Comparison of ENCODE assay signal across 9 mouse cellular contexts in the genomic region with DNA sequence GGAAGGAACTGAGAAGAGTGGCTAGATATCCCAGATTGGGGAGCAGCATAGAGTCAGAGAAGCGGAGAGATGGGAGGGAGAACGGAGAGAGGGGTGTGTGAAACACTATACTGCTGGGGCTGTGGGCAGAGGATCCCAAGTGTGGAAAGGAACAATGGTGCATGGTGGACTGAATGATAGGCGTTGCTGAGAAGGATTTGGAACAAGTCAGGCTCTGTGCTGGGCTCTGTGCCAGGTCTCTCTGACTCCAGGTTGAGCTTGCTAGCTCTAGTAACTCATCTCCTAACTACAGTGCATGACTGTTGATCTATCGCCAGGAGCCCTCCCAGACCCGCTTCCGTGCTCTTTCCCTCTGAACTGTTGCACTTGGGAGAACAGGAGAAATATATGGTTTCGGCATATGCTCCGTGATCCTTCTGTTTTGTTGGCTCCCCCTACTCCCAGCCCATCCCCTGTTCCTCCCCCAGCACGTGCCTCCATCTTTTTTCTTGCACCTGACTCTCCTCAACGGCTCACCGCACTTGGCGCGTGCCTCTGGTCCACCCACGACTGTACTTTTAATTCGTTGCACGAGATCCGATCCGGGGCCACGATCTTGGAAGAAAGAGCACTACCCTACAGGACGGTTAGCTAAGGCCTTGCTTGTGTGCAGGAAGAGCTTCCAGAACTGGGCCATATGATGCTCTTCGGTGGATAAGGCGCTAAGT. TPM values are rescaled to one million over a fixed set of nuclear protein-coding genes. Genes with fewer than 3 reads are reported as not detected.
DNase-seq lines count a peak whose midpoint lies in the region; ATAC-seq and TF ChIP-seq lines count a peak whose summit lies in the region.
"Had no signal": no experiment of that assay in that cellular context is flagged by ENCODE, and none has a peak within 500 bp of the region (broad histone marks: within the 10 kb centered on the region; RNA-seq: fewer than 3 reads in every experiment).

A gene (plus strand): TSS at position 584 of the 707 bp plus-strand sequence.

- WGBS in limb, embryonic 11.5 days: 86% methylated on average over 22 of the region's 22 CpGs
- WGBS in limb, embryonic 10.5 days: 90% methylated on average over 22 of the region's 22 CpGs
- 84% methylated on average over 22 of the region's 22 CpGs for WGBS in forebrain, embryonic 13.5 days
- 85% methylated on average over 22 of the region's 22 CpGs for WGBS in midbrain, postnatal 0 days

- no peak for DNase-seq in limb, embryonic 11.5 days (ENCODE audit: low spot score)
- no peak for DNase-seq in limb, embryonic 10.5 days (ENCODE audit: low spot score)
- DNase-seq in brain, embryonic 14.5 days (ENCODE audit: low read depth): peak; percentile 50
- DNase-seq in kidney, adult 8-10 months: peak; percentile 54 to 80
- DNase-seq in midbrain, postnatal 0 days (ENCODE audit: low spot score): peak; percentile 24
- DNase-seq in left cerebral cortex, postnatal 36 days (ENCODE audit: low spot score in 2 of 2): no peak
- no peak for DNase-seq in thymus, postnatal 25 days

- no peak within 1 kb of the TSS for H3K4me3 ChIP-seq in limb, embryonic 11.5 days (ENCODE audit: low read depth, low read length)
- no peak within 1 kb of the TSS for H3K4me3 ChIP-seq in limb, embryonic 10.5 days
- H3K4me3 ChIP-seq in forebrain, embryonic 13.5 days: peak within 1 kb of the TSS; percentile 19; the same call in 1 of the 2 replicates
- H3K4me3 ChIP-seq in midbrain, postnatal 0 days (ENCODE audit: low read depth, low read length): peak within 1 kb of the TSS; percentile 24; the same call in 1 of the 2 replicates

- no peak for TF ChIP-seq POLR2A in brain, embryonic 14.5 days (IDR thresholded peaks at IDR 0.05; ENCODE audit: borderline replicate concordance, extremely low read depth, insufficient read depth, insufficient read length, poor library complexity, severe bottlenecking)

- H3K9me3 ChIP-seq in limb, embryonic 11.5 days (ENCODE audit: control insufficient read depth, low read length): no peaks in the 10 kb centered on the region
- no peaks in the 10 kb centered on the region for H3K9me3 ChIP-seq in limb, embryonic 10.5 days (replicated peaks)
- H3K9me3 ChIP-seq in forebrain, embryonic 13.5 days (replicated peaks): no peaks in the 10 kb centered on the region
- no peaks in the 10 kb centered on the region for H3K9me3 ChIP-seq in midbrain, postnatal 0 days (ENCODE audit: low read length)

- H3K27me3 ChIP-seq in limb, embryonic 11.5 days (ENCODE audit: control insufficient read depth, insufficient read depth, low read length): no peaks in the 10 kb centered on the region
- H3K27me3 ChIP-seq in limb, embryonic 10.5 days (ENCODE audit: low read depth, poor library complexity, severe bottlenecking): peaks cover 13% of the 10 kb centered on the region
- no peaks in the 10 kb centered on the region for H3K27me3 ChIP-seq in forebrain, embryonic 13.5 days
- no peaks in the 10 kb centered on the region for H3K27me3 ChIP-seq in midbrain, postnatal 0 days (ENCODE audit: insufficient read depth, low read length)

- H3K4me2 ChIP-seq in limb, embryonic 11.5 days (ENCODE audit: low read depth, severe bottlenecking): 0 out of 2 replicates have a peak within 1 kb of the TSS, but pooled peaks have one; percentile 16
- H3K4me2 ChIP-seq in forebrain, embryonic 13.5 days: peak within 1 kb of the TSS; percentile 52
- H3K4me2 ChIP-seq in midbrain, postnatal 0 days (ENCODE audit: low read depth, low read length, poor library complexity, severe bottlenecking): peak within 1 kb of the TSS; percentile 68

- H3K4me1 ChIP-seq in limb, embryonic 11.5 days (ENCODE audit: control insufficient read depth, insufficient read depth, low read length): no peaks in the 10 kb centered on the region
- 0 out of 2 replicates have a peak, but pooled peaks cover 4% of the 10 kb centered on the region for H3K4me1 ChIP-seq in limb, embryonic 10.5 days
- peaks cover 5% of the 10 kb centered on the region for H3K4me1 ChIP-seq in forebrain, embryonic 13.5 days
- H3K4me1 ChIP-seq in midbrain, postnatal 0 days (ENCODE audit: insufficient read depth, low read length): no peaks in the 10 kb centered on the region

- H3K9ac ChIP-seq in limb, embryonic 11.5 days (ENCODE audit: low read length): no peak within 1 kb of the TSS
- H3K9ac ChIP-seq in forebrain, embryonic 13.5 days: no peak within 1 kb of the TSS
- H3K9ac ChIP-seq in midbrain, postnatal 0 days (replicated peaks; ENCODE audit: low read length, poor library complexity, severe bottlenecking): no peak within 1 kb of the TSS

- TF ChIP-seq CTCF in brain, embryonic 14.5 days (IDR thresholded peaks at IDR 0.05; ENCODE audit: borderline replicate concordance, extremely low read depth, insufficient read depth, insufficient read length): no peak
- TF ChIP-seq CTCF in midbrain, postnatal 0 days (IDR thresholded peaks at IDR 0.05): no peak

- no peak for ATAC-seq in limb, embryonic 11.5 days (ENCODE audit: insufficient number of reproducible peaks, low FRiP score, low TSS enrichment, low read depth)
- peak; percentile 19; the same call in 1 of the 2 replicates for ATAC-seq in forebrain, embryonic 13.5 days
- no peak for ATAC-seq in midbrain, postnatal 0 days (ENCODE audit: low FRiP score)

- intact Hi-C loops in left cerebral cortex, postnatal 36 days (cut with DNase I): loop anchor here (5.0 to 10.0 kb wide), 4 partner anchors 123 to 656 kb away; a partner anchor contains a TSS

- no peaks in the 10 kb centered on the region for H3K36me3 ChIP-seq in limb, embryonic 11.5 days (ENCODE audit: control insufficient read depth, insufficient read depth, low read length)
- no peaks in the 10 kb centered on the region for H3K36me3 ChIP-seq in limb, embryonic 10.5 days
- no peaks in the 10 kb centered on the region for H3K36me3 ChIP-seq in forebrain, embryonic 13.5 days (ENCODE audit: poor library complexity, severe bottlenecking)
- H3K36me3 ChIP-seq in midbrain, postnatal 0 days (ENCODE audit: insufficient read depth, low read length): no peaks in the 10 kb centered on the region

- no peak within 1 kb of the TSS for H3K27ac ChIP-seq in limb, embryonic 11.5 days (replicated peaks; ENCODE audit: low read depth, low read length)
- H3K27ac ChIP-seq in limb, embryonic 10.5 days: no peak within 1 kb of the TSS
- H3K27ac ChIP-seq in forebrain, embryonic 13.5 days: no peak within 1 kb of the TSS
- no peak within 1 kb of the TSS for H3K27ac ChIP-seq in midbrain, postnatal 0 days (ENCODE audit: low read depth, low read length)

RNA-seq across cellular contexts. Expression of the gene that starts here (rescaled TPM):
- polyA plus RNA-seq in limb, embryonic 11.5 days (2014; fragmentation: Nextera tagmentation; extraction: Ambion mirVana): not detected in 2 replicates
- not detected in 2 replicates for polyA plus RNA-seq in limb, embryonic 10.5 days (2016; fragmentation: Nextera tagmentation; extraction: Ambion mirVana)
- not detected in 2 replicates for polyA plus RNA-seq in brain, embryonic 14.5 days (2012; rRNA removed)
- polyA plus RNA-seq in forebrain, embryonic 13.5 days (2015; fragmentation: Nextera tagmentation; extraction: Ambion mirVana): not detected in 2 replicates
- total RNA-seq in midbrain, postnatal 0 days (2014; rRNA removed): 0.09 TPM in 1 of 2 replicates, not detected in the other
- not detected in 2 replicates for polyA plus RNA-seq in midbrain, postnatal 0 days (2015; fragmentation: Nextera tagmentation; extraction: Ambion mirVana)
- not detected for total RNA-seq in left cerebral cortex, postnatal 36 days (2021)
- total RNA-seq: gastrocnemius, postnatal 4 days had no signal

Comparison
In these comparisons a context has a peak if more than half of its experiments do, and no peak if none do; other contexts are left out.
1. Peak in DNase-seq in brain, embryonic 14.5 days; RNA of the gene not detected or under 1 TPM.
2. Peak in ATAC-seq, H3K4me3 ChIP-seq and H3K4me2 ChIP-seq in forebrain, embryonic 13.5 days; RNA of the gene not detected or under 1 TPM.
3. Peak in DNase-seq, H3K4me3 ChIP-seq and H3K4me2 ChIP-seq in midbrain, postnatal 0 days; RNA of the gene not detected or under 1 TPM.
4. DNase-seq: peak in kidney, adult 8-10 months (2 of 2); none in limb, embryonic 11.5 days (single experiment), limb, embryonic 10.5 days (single experiment), left cerebral cortex, postnatal 36 days (0 of 2) and thymus, postnatal 25 days (single experiment).
5. H3K4me2 ChIP-seq: peak in every context shown above with its lines; median percentile 68 in midbrain, postnatal 0 days; 52 in forebrain, embryonic 13.5 days; 16 in limb, embryonic 11.5 days.